Mouse (Mus musculus) kidney, adult 18-20 months (tissue): ENCODE measurements around the gene Kndc1.

Experiments
- DNase-seq: peaks from one replicate; pipeline ENCODE4 v3.0.0; 2021

The Kndc1 gene

DNA sequence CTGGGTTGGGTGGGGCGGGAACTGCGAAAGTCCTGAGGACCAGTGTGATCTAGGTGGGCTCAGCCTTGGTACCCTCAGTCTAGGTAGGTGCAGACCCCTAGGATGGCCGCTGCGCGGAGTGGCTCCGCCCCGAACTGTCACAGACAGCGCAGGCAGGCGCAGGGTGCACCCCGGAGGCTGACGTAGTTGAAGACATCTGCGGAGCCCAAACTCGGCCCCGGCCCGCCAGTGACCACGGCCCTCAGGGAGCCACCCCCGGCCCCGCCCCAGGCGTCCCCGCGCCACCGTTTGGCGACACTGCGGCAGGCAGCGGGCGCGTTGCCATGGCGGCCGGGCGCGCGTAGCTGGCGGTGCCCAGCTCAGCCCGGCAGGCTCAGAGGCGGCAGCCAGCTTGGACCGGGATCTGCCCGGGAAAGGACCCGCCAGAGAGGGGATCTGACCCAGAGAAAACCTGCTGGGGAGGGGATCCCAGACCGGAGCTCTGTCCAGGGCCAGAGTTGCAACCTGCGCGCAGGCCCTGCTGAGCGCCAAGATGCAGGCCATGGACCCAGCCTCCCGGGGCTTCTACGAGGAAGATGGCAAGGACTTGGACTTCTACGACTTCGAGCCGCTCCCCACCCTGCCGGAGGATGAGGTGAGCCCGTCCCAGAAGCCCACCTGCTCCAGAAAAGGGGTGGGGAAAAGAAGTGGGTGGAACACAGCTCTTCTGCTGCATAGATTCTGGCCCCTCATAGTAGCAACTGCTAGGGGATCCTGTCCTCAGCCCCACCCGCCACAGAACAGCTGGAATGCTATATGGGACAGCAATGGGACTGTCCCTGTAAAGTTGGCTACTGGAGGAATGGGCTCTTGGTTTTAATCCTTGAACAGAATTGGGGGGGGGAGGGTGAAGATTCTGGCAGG is at the start of gene Kndc1:
Gene Kndc1 (plus strand): TSS at position 42 of the 903 bp plus-strand sequence.
- no peak for DNase-seq

DNA sequence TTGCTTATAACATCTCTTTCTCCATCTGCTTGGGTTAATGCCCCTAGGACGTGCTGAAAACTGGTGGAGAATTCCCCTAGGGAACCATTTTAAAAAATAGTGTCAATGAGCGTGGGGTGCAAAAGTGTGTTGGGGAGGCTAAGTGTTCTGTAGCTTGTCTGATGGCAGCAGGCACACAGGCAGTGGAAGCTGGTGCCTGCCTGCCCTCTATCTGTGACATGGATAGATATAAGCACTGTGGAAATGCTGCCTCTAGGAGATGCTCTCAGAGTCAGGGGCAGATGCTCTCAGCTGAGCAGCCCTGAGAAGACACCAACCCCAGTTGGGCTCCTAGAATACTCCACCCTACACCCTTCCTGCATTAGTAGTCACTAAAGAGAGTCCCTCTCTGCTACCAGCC is 49.4 kb upstream of the Kndc1 start:
- no peak for DNase-seq

DNA sequence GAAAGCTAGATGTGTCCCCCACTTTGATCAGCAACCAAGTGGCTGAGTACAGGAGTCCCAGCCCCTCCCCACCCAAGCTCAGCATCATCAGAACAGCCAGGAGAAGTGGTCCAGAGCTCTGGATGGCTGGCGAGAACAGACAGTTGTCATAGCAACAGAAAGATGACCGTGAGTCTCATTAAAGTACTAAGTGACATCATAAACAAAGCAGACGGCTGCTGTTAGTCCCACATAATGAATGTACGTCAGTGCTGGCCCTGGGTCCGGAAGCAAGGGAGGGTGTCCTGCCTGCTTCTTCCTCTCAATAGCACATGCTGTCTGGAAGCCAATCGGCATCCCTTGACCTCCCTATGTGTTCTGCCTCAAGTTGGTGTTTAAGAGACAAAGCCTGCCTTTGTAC is 44.3 kb upstream of the Kndc1 start:
- no peak for DNase-seq

DNA sequence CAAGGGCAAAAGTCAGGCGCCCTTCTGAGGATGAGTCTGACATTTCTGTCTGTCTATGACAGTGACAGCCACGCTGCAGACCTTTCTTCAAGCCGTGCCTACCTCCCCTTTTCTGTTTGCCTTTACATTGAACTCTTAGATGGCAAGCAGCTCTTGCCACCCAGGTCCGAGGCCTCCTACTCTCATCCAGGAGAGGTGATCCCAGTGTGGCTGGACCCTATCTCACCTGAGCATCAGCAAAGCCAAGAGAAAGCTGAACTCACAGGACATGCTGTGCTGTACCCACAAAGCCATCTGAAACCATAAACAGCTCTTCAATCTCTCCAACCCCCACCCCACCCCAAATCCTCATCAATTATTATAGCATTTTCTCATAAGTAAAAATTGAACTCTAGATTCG is 43.8 kb upstream of the Kndc1 start:
- DNase-seq, result no peak

DNA sequence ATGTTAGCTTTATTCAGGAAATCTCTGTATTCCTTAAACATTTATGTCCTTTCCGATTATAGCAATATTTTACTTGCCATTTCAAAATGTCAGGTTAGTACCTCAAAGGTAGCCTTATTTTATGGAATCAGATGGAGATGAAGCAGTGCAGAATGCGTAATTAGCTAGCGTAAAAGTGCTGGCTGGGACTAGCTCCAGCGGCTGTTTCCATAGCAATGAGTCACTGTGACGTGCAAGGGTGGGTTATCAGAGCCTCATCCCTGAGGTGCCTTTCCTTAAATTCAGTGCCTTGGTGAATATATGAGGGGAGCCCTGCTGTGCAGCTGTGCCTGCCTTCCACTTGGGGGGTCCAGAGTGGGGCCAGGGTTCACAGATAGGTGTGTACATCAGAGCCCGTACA is 43.4 kb upstream of the Kndc1 start:
- no peak for DNase-seq

DNA sequence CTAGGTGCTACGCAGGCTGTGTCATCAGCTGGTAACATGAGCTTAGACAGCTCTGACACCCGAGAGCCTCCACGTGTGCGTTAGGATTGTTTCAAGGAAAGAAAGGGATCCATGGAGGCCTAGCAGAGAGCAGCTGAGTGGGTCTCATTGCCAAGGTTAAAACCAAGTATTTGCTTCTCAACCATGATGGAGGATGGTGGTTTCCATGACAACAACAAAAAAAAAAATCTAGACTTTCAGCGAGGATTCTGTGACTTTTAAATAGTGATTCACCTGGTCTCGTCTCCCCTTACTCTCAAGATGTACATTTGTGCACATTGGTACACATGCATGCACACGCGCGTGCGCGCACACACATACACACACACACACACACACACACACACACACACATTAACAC is 39.2 kb upstream of the Kndc1 start:
- DNase-seq, result no peak

DNA sequence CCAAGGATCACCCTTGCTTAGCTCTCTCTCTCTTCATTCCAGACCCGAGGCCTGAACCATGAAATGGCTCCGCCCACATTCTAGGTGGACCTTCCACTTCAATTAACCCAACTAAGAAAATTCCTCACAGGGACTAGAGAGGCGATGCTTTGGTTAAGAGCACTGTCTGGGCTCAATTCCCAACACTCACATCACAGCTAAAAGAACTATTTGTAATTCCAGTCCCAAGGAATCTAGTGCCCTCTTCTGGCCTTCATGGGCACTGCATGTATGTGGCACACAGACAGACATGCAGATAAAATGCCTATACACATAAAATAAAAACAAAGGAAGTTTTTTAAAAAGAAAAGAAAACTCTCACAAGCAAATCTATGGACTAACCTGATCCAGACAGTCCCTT is 33.1 kb upstream of the Kndc1 start:
- DNase-seq, result peak; percentile 75

DNA sequence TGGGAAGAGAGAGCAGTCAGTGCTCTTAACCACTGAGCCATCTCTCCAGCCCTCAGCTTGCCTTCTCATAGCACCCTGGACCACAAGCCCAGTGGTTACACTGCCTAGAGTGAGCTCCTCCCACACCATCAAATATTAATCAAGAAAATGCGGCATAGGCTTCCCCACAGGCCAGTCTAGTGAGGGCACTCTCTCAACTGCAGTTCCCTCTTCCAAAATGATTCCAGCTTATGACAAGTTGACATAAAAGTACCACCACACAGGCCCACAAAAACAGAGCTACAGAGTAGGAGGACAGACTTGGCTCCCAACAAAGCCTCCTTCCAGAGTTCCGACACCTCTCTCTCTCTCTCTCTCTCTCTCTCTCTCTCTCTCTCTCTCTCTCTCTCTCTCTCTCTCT is 31.4 kb upstream of the Kndc1 start:
- DNase-seq, result no peak

DNA sequence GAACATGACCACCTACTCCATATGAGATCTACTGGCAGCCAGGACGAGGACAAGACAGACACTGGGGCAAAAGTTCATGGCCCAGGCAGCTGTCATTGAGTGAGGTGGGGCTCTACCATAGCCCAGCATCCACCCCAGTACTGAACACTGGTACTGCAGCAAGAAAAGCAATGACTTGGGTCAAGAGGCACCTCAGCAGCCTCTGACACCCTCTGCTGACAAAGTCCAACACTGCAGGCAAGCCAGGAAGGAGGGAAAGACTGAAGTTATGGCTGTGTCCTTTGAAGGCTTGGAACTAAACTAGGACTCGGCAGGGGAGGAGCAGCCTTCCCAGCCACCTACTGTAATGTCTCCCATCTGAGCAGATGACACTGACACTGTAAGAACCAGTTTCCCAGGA is 30.2 kb upstream of the Kndc1 start:
- DNase-seq, result no peak

DNA sequence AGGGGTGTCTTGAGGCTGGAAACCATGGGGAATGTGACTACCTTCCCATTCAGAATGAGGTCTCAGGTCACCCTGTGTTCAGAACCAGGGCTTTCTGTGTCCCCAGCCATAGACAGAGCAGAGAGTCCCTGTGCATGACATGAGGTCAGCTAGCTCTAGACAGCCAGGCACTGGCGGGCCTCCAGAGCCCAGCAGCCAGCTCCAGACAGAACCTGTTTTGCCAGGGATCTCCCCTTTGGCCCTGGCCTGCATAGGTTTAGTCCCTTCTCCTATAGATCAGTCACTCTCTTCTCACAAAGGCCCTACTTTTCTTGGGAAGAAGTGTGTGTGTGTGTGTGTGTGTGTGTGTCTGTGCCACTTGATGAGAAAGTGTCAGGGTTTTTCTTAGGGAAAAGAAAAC is 29.6 kb upstream of the Kndc1 start:
- DNase-seq, result no peak

DNA sequence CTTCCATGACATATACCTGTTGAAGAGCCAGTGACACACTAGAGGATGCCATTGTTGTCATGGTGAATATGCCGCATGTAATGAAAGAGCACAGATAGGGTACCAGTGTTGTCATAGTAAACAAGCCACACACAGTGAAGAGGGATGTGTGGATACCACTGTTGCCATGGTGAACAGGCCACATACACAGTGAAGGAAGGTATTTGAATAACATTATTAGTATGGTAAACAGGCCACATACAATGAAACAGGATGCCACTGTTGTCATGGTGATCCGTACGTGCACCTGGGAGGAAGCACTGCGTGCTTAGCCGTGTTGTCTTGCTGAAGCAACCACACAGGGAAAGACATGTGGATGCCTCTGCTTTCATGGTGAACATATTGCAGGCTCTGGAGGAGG is 23.5 kb upstream of the Kndc1 start:
- no peak for DNase-seq

DNA sequence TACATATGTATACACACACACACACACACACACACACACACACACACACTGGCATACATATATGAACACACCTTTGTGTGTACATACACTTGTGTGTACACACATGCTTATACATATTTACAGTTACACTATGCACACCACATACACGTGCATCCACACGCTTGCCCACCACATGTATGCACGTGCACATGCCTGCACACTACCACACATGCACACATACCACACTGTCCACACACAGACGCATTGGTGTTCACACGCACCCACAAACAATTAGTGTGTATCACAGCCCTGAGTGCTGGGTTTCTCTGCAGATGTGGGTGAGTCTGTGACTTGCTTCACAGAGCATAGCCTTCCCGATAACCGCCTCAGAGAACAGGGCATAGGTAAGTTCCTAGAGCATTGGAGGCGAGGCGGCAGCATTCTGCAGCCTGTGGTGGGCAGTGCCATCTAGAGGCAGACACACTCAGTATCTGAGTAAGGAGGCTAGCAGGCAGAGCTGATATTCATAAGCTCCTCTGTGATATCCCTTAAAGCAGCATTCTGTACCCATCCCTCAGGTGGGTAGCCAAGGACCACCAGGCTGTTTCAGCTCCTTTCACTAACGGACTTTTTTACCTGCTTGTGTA is 17.2 kb upstream of the Kndc1 start:
- peak; percentile 15 for DNase-seq

DNA sequence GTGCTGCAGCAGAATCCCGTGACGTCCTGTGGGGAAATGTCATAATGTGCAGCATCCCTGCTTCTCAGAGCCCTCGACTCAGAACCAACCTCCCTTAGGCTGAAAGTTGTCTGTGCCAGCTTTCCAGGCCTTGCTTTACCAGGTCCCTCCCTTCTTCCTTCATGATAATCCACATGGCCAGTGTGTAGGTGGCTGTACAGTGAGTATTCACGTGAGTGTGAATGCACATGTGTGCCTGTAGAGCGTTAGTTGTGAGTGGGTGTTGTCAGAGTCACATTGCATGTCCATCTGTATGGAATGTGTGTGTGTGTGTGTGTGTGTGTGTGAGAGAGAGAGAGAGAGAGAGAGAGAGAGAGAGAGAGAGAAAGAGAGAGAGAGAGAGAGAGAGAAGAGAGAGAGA is 16.4 kb upstream of the Kndc1 start:
- no peak for DNase-seq

DNA sequence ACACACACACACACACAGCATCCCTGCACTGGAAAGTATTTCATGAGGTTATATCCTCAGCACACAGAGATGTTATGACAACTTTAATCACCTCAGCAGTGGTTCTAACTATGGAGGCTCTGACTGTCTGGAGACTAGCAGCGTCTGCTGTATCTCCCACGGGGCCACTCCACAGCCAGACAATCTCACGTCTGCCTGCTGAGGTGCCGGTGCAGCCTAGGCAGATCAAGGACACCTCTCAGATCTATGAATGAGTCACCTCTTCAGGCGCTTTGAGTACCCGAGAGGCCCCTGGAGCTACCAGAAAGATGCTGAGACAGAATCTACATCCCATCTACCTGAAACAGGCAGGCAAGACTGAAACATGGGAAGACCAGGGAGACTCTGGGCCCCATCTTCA is 15.9 kb upstream of the Kndc1 start:
- no peak for DNase-seq

DNA sequence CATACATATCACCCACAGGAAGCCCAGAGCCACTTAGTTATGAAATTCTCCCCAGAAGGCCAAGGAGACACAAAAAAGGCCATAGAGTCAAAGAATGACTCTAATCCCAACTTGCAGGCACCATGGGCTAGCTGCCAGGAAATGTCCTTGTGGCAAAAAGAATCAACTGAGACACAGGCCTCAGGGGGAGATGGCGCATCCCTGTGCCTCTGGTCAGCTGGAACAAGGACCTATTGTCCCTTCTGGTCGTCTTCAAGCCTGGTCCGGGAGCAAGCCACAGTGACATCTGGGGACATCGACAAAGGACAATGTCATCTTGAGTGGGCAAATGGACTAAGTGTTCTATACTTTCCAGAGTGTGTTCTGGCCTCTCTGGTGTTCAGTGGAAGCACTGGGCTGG is 11.0 kb upstream of the Kndc1 start:
- no peak for DNase-seq

DNA sequence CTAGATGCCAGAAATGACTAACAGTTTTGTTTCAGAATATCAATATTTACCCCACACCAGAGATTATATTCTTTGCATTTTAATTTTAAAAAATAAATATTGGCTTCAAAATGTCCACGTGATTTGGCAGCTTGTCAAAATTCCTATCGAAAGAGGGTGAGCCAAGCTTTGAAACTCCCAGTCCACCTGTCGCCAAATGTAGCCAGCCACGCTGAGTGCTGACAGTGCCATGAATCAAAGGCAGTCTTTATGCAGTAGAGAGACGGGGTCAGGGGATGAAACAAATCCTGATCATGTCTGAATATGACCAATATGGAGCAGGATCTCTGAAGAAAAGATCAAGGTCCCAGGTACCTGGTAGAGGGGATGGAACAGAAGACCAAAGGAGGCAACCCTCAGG is 2.7 kb upstream of the Kndc1 start:
- no peak for DNase-seq

DNA sequence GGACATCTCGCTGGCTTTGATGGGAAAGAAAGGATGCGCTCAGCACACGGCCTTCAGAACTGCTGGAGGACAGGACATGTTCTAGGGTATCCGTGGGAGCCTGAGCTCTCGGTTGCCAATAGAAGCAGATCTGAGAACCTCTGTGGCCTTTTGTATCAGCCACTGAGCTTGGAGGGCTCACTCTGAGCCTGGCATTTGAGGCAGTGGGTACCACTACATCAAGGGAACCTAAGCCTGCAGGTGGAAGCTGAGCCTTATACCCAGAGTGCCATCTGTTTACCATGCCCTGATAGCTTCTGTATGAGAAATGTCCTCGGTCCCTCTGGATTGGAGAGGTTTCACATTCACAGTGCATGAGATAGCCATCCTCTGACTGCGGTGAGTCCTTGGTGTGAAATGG is 1.8 kb downstream of the Kndc1 start:
- no peak for DNase-seq

DNA sequence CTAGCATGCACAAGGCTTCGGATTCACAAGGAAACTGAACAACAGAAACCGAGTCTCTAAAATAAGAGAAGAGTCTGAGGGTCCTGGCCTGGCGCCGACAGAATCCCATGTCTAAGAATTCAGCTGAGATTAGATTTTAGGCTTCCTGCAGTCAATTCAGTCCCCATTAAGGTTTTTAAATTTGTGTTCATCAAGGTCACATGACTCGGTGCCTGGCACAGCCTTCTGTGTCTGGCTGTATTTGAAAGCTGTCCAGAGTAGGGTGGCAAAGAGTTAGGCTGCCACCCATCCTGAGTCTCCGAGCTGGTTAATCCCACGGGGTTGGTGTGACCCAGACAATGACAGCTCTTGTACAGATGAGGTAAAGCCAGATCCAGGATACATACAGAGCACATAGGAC is 2.3 kb downstream of the Kndc1 start:
- DNase-seq, result no peak

DNA sequence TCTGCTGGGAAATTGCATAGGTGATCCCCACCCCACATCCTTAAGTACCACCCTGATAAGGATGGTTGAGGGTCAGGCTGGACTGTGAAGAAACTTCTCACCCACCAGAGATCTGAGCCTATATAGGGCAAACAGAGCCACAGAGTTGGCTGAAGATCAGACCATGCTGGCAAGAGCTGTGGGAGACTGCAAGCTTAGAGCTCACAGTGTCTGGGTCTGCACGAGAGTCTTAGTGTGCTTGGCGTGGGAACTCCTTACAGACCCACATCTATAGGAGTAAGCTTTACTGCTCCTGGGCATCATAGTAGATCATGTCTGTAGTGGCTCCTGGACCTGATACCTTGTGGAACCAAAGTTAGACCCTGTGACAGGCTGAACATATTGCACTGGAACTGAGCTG is 4.1 kb downstream of the Kndc1 start:
- DNase-seq, result no peak

DNA sequence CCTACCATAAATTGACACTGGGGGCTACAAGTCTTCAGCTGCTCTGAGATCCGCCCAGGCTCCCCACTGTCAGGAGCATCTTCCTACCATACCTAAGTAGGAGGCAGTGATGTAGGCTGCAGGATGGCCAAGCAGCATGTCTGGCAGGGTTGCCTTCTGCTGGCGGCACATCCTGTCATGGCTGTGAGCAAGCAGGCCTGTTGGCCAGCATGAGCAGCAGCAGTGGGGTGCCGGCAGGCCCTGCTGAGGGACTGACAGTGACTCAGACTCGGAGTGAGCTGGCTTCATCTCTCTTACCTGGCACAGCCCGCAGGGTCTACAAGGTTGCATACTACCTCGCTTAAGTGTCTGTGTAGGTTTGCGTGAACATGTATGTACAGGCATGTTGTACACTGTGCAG is 5.0 kb downstream of the Kndc1 start:
- no peak for DNase-seq

DNA sequence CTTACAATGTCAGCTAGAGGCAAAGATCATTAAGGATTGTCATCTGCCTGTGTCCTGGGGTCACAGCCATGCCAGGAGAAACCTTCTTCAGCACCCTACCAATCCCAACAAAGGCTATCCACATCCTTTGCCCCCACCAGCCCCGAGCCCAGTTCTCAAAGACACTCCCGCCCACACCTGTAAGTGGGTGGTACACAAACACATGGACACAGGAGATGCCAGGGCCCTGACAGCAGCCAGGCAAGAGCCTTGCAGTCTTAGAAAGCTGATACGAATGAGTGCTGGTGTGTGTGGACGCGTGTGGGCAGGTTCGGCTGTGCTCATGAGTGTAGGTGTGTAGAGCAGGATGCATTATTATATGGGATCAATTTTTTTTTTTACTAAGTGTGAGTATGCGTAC is 6.0 kb downstream of the Kndc1 start:
- no peak for DNase-seq

DNA sequence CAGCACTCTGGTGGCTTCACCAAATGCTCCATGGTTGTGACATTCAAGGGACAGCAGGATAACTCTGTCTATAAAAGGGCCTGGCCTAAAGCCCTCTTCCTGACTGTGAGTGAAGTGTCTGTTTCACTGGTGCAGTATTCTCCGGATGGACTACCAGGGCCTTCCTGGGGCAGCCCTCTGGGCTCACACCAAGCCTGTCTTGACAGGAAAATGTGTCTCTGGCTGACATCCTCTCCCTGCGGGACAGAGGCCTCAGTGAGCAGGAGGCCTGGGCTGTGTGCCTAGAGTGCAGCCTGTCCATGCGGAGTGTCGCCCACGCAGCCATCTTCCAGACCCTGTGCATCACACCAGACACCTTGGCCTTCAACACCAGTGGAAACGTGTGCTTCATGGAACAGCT is 6.4 kb downstream of the Kndc1 start:
- DNase-seq, result no peak

DNA sequence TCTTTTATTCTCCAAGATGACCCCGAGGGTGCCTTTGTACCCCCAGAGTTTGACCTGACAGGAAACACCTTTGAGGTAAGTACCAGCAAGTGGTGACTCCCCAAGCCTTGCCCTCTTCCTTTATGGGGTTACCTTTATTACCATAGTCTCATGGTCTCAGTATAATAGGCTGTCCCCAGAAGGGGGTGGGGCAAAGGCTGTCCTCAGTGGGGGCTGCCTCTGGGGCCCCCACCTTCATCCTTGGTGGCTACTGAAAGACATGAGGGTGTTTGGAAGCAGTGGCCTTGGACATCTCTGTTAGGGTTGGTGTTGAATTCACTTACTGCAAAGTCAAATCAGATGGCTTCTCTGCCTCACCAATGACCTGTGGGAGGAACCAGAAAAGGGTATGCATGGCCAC is 7.5 kb downstream of the Kndc1 start:
- DNase-seq, result no peak

DNA sequence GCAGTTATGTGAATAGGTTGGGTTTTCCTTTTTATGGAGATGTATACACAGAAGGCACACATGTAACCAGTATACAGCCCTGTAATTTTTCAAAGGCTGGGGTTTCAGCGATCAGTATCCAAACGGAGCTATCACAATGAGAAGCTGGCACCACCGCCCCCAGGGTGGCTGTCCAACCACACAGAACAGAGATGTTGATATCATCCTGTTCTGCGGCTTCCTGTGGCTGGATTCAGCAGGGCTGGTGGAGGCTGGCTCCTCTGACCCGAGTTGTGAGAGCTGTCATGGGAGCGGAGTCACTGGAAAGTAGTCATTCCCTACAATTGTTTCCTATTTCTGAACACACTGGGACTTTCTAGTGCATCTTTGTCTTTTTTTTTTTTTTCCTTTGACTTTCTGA is 10.8 kb downstream of the Kndc1 start:
- no peak for DNase-seq

DNA sequence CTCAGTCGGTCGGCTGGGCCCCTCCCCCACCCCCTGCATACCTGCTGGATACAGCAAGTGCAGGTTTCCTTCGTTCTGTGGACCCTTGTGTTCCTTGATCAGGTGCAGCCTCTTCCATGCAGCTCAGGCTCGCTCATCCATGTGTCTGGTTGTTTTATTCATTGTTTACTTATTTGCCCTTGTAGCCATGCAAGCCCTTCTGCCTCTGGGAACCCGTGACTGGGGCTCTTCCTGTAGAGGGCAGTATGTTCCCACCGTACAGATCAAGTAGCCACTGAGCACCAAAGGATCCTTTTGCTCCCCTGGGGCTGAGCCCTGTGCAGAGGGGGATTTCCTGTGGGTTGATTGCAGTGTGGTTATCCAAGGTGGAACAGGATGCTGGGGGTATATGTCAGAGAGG is 11.2 kb downstream of the Kndc1 start:
- peak; percentile 25 for DNase-seq
